Mouse (Mus musculus) liver, embryonic 11.5 days (tissue): Measurements from ENCODE around the gene Rrp12. TPM values are rescaled to one million over a fixed set of nuclear protein-coding genes. Genes with fewer than 3 reads are reported as not detected.
A peak's percentile ranks its signal among the peaks of the same experiment; 100 is the strongest.

Experiments used
- ATAC-seq: fragments of 200-750 bp; cut with Nextera tagmentation; replicated peaks from 2 replicates; pipeline ENCODE4 v1.8.0; 2017; ENCODE audit warnings: moderate number of reproducible peaks, mild to moderate bottlenecking, moderate TSS enrichment, moderate library complexity; ENCODE audit not compliant: low FRiP score
- DNase-seq: peaks from one replicate; pipeline ENCODE4 v3.0.0-alpha.2; 2017; ENCODE audit warnings: low spot score
- H3K27ac ChIP-seq: fragments of 300-500 bp; sonication (generic); 2 replicates; pipeline ENCODE4 v1.5.1; 2014; ENCODE audit warnings: mild to moderate bottlenecking, low read depth, low read length, control low read depth
- H3K27me3 ChIP-seq: fragments of 300-500 bp; sonication (generic); replicated peaks from 2 replicates; pipeline ENCODE4 v1.6.1; 2014; ENCODE audit warnings: low read length, mixed read lengths; ENCODE audit not compliant: control insufficient read depth, insufficient read depth
- H3K36me3 ChIP-seq: fragments of 300-500 bp; sonication (generic); 2 replicates; pipeline ENCODE4 v1.6.1; 2014; ENCODE audit warnings: mild to moderate bottlenecking, low read length, moderate library complexity, mixed read lengths; ENCODE audit not compliant: control insufficient read depth, insufficient read depth
- H3K4me1 ChIP-seq: fragments of 300-500 bp; sonication (generic); replicated peaks from 2 replicates; pipeline ENCODE4 v1.6.1; 2014; ENCODE audit warnings: low read length, mixed read lengths; ENCODE audit not compliant: control insufficient read depth, insufficient read depth
- H3K4me2 ChIP-seq: fragments of 300-500 bp; sonication (generic); 2 replicates; pipeline ENCODE4 v1.6.1; 2014; ENCODE audit warnings: mild to moderate bottlenecking, control low read depth, moderate library complexity
- H3K4me3 ChIP-seq: fragments of 300-500 bp; sonication (generic); 2 replicates; pipeline ENCODE4 v1.5.1; 2014; ENCODE audit warnings: low read depth, low read length, control low read depth
- H3K9ac ChIP-seq: fragments of 300-500 bp; sonication (generic); 2 replicates; pipeline ENCODE4 v1.6.1; 2014; ENCODE audit warnings: low read depth, low read length, control low read depth
- H3K9me3 ChIP-seq: fragments of 300-500 bp; sonication (generic); 2 replicates; pipeline ENCODE4 v1.6.1; 2016; ENCODE audit warnings: low read length, inconsistent platforms, mixed read lengths; ENCODE audit not compliant: control insufficient read depth
- WGBS: fragments of 180-500 bp; shearing (Covaris S2); extraction: QIAGEN DNeasy Blood & Tissue Kit; methylation state at CpG from one replicate; pipeline ENCODE4 v1.1.7; 2014; 5-methylcytosine and 5-hydroxymethylcytosine counted together
- polyA plus RNA-seq: library from polyadenylated mRNA; unstranded; fragments of >200 nt; fragmentation: Nextera tagmentation; extraction: Ambion mirVana; gene quantifications from 2 replicates; pipeline ENCODE4 v1.2.1, GENCODE M21; 2014

Rrp12 gene
- 29.5 and 34.0 TPM in 2 replicates for polyA plus RNA-seq

DNA sequence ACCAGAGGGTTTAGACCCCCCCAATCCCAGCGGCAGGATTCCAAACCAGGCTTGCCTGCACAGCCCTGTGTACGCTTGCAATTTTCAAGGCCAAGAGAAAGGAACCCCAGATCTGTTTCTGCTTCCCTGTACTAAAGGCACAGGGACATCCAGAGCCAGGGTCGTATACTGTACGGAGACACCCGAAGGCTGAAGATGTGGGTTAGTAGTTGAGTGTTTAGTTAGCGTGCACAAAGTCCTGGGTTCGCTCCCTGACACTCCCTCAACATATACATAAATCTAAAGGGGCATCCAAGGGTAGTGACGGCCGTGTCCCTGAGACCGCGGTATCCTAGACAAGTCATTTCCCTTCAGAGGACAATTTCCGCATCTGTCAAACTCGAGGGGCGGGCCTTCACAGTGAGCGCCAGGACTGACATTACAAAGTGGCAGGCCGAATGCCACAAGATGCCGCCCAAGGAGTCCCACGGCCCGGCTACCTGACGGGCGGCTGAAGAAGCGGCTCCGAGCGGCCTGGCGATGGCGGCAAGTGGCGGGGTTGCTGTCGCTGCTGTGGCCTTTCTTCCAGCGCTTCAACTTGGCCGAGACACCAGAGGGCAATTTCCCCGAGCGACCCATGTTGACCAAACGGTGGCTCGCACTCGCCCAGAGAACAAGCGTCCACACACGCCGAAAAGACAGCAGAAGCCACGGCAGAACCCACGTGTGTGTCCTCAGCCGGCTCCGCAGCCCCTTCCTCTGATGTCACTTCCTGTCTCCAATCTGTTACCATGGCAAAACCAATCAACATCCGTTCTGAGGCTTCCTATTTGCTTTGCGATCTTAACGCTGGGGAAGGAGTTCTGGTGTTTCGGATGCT lies at the start of gene Rrp12:
Gene Rrp12, minus strand, starts transcription at position 714 of the 859 bp plus-strand sequence.
- no peaks in the 10 kb centered on the region for H3K9me3 ChIP-seq
- peak within 1 kb of the TSS; percentile 75 for H3K4me3 ChIP-seq
- H3K27me3 ChIP-seq: no peaks in the 10 kb centered on the region
- H3K27ac ChIP-seq: 0 out of 2 replicates have a peak within 1 kb of the TSS, but pooled peaks have one; percentile 3
- H3K36me3 ChIP-seq: 0 out of 2 replicates have a peak, but pooled peaks cover 4% of the 10 kb centered on the region
- under 1% methylated on average over 46 of the region's 46 CpGs for WGBS
- ATAC-seq (peak; percentile 85), DNase-seq (peak; percentile 75)
- H3K4me1 ChIP-seq: peaks cover 8% of the 10 kb centered on the region; the same call in 1 of the 2 replicates
- peak within 1 kb of the TSS; percentile 56 for H3K9ac ChIP-seq
- peak within 1 kb of the TSS; percentile 81 for H3K4me2 ChIP-seq

DNA sequence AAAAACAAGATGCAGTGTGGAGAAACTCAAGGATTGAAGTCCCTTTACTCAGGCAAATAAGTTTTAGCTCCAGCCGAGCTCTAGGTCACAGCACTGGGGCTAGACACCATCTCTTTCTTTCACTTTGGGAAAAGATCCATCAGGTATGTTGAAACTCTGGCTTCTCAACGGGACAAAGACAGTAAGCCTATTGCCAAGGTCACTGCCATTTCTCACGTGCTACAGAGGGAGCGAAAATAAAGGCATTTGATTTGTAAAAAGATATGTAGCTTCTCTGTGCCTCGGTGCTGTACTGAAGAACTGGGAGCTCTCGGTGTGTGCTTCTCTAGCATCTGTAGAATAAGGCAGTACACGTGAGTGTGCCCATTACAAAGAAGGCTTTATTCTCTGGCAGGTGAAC lies 47.9 kb upstream of the Rrp12 start:
- no peak overlapping the region for H3K4me3 ChIP-seq
- H3K27me3 ChIP-seq: no peaks in the 10 kb centered on the region
- H3K4me2 ChIP-seq: no peak overlapping the region
- no peaks in the 10 kb centered on the region for H3K4me1 ChIP-seq
- no peak overlapping the region for H3K27ac ChIP-seq
- no peak for DNase-seq
- ATAC-seq: no peak
- peaks cover 66% of the 10 kb centered on the region for H3K36me3 ChIP-seq
- H3K9ac ChIP-seq: no peak overlapping the region
- H3K9me3 ChIP-seq: no peaks in the 10 kb centered on the region
- 85% methylated on average over 7 of the region's 7 CpGs for WGBS

DNA sequence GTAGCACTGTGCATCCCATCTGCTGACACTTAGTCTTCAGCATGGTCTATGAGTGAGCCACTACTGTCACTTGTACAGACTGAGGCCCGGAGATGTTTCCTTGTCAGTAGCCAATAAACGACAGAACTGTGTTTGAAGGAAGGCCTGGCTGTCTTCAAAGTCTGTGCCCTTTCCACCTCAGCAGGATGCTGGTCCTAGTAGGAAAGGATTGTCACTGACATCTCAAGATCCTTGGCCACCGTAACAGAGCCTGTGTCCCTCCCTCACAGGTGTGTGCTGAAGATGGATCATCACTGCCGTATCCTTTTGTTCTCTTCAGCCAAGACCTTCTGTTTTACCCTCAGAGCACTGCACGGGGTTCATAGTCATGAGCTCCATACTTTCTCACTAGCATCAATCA lies 42.6 kb upstream of the Rrp12 start:
- peaks cover 9% of the 10 kb centered on the region for H3K4me1 ChIP-seq
- ATAC-seq: no peak
- WGBS: 88% methylated on average over 5 of the region's 5 CpGs

DNA sequence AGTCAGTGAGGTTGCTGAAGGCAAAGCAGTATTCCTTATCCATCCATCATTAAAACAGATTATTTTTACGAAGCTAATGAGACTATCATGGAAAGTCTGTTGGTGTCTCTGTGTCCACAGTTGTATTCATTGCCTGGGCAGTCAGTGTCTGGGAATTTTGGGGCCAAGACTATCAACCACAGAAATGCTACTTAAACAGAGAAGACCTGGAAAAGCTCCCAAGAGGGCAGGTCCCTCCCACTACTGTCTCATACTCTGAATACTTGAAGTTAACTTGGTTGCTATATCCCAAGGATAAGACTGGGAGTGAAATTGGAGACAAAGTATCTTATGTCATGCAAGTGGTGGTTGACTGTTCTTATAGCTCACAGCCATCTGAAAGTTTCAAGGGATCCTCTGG lies 39.9 kb upstream of the Rrp12 start:
- DNase-seq (no peak), ATAC-seq (no peak)
- no peak overlapping the region for H3K27ac ChIP-seq
- H3K36me3 ChIP-seq: peaks cover 30% of the 10 kb centered on the region; the same call in 1 of the 2 replicates
- 77% methylated on average over 1 of the region's 1 CpGs for WGBS
- no peaks in the 10 kb centered on the region for H3K27me3 ChIP-seq
- no peaks in the 10 kb centered on the region for H3K9me3 ChIP-seq
- H3K4me1 ChIP-seq: peaks cover 9% of the 10 kb centered on the region
- no peak overlapping the region for H3K4me2 ChIP-seq
- H3K4me3 ChIP-seq: no peak overlapping the region
- H3K9ac ChIP-seq: no peak overlapping the region

More for the DNA sequence above, 42.6 kb upstream of the Rrp12 start:
- Histone ChIP-seq H3K9ac (no peak overlapping the region), H3K4me2 (no peak overlapping the region), H3K27ac (no peak overlapping the region), H3K9me3 (no peaks in the 10 kb centered on the region), H3K4me3 (no peak overlapping the region), H3K27me3 (no peaks in the 10 kb centered on the region), H3K36me3 (peaks cover 39% of the 10 kb centered on the region)
- no peak for DNase-seq

DNA sequence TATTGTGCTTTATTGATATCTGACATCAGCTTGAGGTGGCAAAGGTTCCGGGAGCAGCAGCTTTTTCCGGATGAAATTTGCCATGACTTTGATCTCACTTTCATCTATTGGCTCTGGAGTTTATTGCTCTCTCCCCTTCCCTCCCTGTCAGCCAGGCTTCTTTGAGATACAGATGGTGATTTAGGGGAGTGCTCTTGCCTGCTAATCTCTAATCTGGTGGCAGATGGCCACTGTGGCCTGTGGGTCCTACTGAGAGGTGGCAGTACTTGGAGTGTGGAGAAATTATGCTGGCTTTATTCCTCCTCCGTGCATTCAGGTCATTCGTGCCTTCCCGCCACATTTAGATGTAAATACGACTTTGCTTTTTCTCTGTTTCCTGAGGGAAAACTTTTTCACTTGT lies 38.2 kb upstream of the Rrp12 start:
- 27% methylated on average over 6 of the region's 6 CpGs for WGBS
- peak overlapping the region; percentile 82 for H3K9ac ChIP-seq
- peak overlapping the region; percentile 94 for H3K4me2 ChIP-seq
- H3K27me3 ChIP-seq: no peaks in the 10 kb centered on the region
- H3K9me3 ChIP-seq: no peaks in the 10 kb centered on the region
- ATAC-seq (no peak), DNase-seq (no peak)
- H3K36me3 ChIP-seq: peaks cover 31% of the 10 kb centered on the region; the same call in 1 of the 2 replicates
- H3K4me3 ChIP-seq: peak overlapping the region; percentile 99
- peaks cover 9% of the 10 kb centered on the region for H3K4me1 ChIP-seq
- H3K27ac ChIP-seq: no peak overlapping the region

DNA sequence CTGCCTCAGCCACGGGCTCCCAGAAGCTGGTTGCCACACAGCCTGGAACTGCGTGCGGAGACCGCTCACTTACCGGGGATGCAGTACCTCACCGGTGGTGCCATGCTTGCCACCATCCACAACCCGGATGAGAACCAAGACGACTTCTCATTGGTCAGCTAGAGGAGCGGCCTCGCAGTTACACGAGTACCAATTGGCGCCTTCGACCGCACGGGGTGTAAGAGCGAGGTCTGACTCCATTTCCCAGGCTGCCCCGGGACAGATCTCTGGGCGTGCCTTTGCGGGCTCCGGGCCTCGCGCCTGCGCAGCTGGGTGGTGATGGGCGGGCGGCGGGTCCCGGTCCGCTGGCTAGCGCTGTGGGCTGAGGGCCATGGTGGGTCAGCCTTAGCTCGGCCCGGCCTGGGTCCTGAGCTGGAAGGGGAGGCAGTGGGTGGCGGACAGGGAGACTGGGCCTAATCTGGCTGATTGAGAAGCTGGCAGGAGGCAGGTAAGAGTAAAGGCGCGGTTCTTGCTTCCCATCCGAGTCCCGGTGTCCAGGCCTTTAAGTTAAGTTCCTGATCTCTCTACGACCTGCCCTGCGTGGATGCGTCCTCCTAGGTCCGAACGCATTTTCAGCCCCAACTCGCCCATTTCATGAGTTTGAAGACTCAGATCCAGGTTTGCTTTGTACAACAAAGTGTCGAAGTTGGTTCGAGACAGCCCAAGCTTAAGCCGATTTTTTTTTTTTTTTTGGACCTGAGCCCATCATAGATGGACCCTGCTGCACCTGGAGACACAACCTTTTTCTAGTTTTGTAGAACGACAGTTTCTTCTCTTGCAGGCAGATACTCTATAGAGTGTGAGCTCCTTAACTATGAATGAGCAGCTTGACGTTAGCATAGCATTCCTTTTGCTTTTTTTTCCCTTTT lies 37.5 kb upstream of the Rrp12 start, which contains the start of the genes Exosc1 and Zdhhc16:
Gene Exosc1, minus strand, starts transcription at position 245 of the 908 bp plus-strand sequence.
Gene Zdhhc16, plus strand, starts transcription at position 302 of the 908 bp plus-strand sequence.
- Histone ChIP-seq H3K27ac (peak within 1 kb of the TSS; percentile 78), H3K36me3 (peaks cover 32% of the 10 kb centered on the region; the same call in 1 of the 2 replicates)

DNA sequence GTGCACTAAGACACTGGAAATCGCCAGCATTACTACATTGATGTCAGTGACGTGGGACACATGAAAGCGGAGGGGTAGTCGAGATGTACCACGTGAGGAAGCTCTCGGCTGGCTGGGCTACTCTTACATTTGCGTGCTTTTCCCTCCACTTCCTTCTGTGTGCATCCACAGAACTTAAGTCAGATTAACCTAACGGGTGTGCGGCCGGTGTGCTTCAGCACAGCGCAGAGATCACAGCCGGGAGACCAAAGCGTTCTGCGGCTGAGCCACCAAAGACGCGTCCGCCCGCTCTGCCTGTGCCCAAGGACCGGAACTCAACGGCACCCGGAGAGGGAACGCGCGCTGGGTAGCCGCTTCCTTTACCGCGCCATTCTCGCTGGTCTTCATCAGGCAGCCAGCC lies 36.7 kb upstream of the Rrp12 start:
- WGBS: under 1% methylated on average over 28 of the region's 28 CpGs
- Histone ChIP-seq H3K4me2 (peak overlapping the region; percentile 94), H3K36me3 (peaks cover 30% of the 10 kb centered on the region; the same call in 1 of the 2 replicates), H3K4me3 (peak overlapping the region; percentile 99), H3K27me3 (no peaks in the 10 kb centered on the region), H3K4me1 (peaks cover 9% of the 10 kb centered on the region), H3K27ac (peak overlapping the region; percentile 78), H3K9ac (peak overlapping the region; percentile 89), H3K9me3 (no peaks in the 10 kb centered on the region)
- ATAC-seq: peak; percentile 21; the same call in 1 of the 2 replicates
- DNase-seq: no peak

More for the DNA sequence above, 37.5 kb upstream of the Rrp12 start, which contains the start of the genes Exosc1 and Zdhhc16:
- peaks cover 9% of the 10 kb centered on the region for H3K4me1 ChIP-seq
- peak within 1 kb of the TSS; percentile 89 for H3K9ac ChIP-seq
- peak within 1 kb of the TSS; percentile 99 for H3K4me3 ChIP-seq
- under 1% methylated on average over 47 of the region's 47 CpGs for WGBS
- H3K27me3 ChIP-seq: no peaks in the 10 kb centered on the region
- no peaks in the 10 kb centered on the region for H3K9me3 ChIP-seq
- ATAC-seq: peak; percentile 99
- DNase-seq: peak; percentile 96
- peak within 1 kb of the TSS; percentile 94 for H3K4me2 ChIP-seq

DNA sequence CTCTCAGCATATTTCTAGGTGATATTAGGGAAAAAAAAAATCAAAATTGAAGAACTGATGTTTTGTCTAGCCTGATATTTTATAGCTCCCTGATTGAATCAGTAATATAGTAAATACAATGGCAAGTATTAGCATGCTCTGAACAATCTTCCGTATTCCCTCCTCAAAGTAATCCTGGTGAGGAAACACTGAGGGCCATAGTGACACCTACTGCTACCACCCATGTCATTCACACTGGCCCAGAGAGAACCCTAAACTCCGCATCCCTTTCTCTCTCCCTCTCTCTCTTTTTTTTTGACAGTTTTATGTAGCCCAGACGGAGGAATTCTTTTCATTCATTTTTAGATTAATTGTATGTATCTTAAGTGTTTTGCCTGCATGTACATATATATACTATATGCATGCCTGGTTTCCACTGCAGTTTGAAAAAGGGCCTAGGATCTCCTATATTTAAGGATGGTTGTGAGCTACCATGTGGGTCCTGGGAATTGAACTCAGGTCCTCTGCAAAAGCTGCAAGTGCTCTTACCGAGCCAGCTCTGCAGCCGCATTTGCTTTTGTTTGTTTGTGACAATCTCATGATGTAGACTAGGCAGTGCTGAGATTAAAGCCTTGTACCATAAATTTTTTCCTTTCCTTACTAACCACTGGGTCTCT lies 24.6 kb upstream of the Rrp12 start:
- Histone ChIP-seq H3K9me3 (no peaks in the 10 kb centered on the region), H3K4me3 (no peak overlapping the region), H3K27ac (no peak overlapping the region), H3K36me3 (peaks cover 40% of the 10 kb centered on the region), H3K9ac (no peak overlapping the region), H3K27me3 (no peaks in the 10 kb centered on the region), H3K4me2 (no peak overlapping the region), H3K4me1 (no peaks in the 10 kb centered on the region)
- WGBS: 80% methylated on average over 5 of the region's 5 CpGs
- DNase-seq (no peak), ATAC-seq (no peak)
